Mouse (Mus musculus): ENCODE measurements at regions not wholly inside any gene's neighbourhood (a gene's known extent, or its start where the extent isn't known, plus 50 kb on each side); places are given as distances from the start of the nearest gene placed in this dataset.
A peak's percentile ranks its signal among the peaks of the same experiment; 100 is the strongest.

- H3K4me3 ChIP-seq (replicated peaks; ENCODE audit: low read length): no peak overlapping the region
- WGBS: 19% methylated on average over 3 of the region's 3 CpGs
- ATAC-seq (ENCODE audit: insufficient read depth, low FRiP score): peak; percentile 50; the same call in 1 of the 2 replicates
These were observed 410.2 kb downstream of the Gm9195 start for GRCm38 (mm10) chr14:72081473-72081872.

GRCm38 (mm10) chr14:72064111-72064812 lies 427.4 kb downstream of the Gm9195 start:
- H3K4me3 ChIP-seq (replicated peaks; ENCODE audit: low read length): no peak overlapping the region
- no peaks in the 10 kb centered on the region for H3K9me3 ChIP-seq (replicated peaks; ENCODE audit: control insufficient read depth, low read length)
- no peak overlapping the region for H3K4me2 ChIP-seq (ENCODE audit: low read depth, low read length)
- ATAC-seq (ENCODE audit: insufficient read depth, low FRiP score): no peak
- no peaks in the 10 kb centered on the region for H3K27me3 ChIP-seq (ENCODE audit: control insufficient read depth, insufficient read depth, low read length)
- H3K9ac ChIP-seq (ENCODE audit: low read length): no peak overlapping the region
- H3K4me1 ChIP-seq (ENCODE audit: control insufficient read depth, insufficient read depth, low read length): no peaks in the 10 kb centered on the region
- WGBS: 78% methylated on average over 12 of the region's 12 CpGs
- no peak overlapping the region for H3K27ac ChIP-seq (ENCODE audit: low read length)
- no peaks in the 10 kb centered on the region for H3K36me3 ChIP-seq (ENCODE audit: control insufficient read depth, insufficient read depth, low read length)

More at GRCm38 (mm10) chr14:72081473-72081872, 410.2 kb downstream of the Gm9195 start:
- Histone ChIP-seq H3K4me2 (ENCODE audit: low read depth, low read length) (no peak overlapping the region), H3K36me3 (ENCODE audit: control insufficient read depth, insufficient read depth, low read length) (no peaks in the 10 kb centered on the region), H3K4me1 (ENCODE audit: control insufficient read depth, insufficient read depth, low read length) (no peaks in the 10 kb centered on the region), H3K9ac (ENCODE audit: low read length) (no peak overlapping the region), H3K27me3 (ENCODE audit: control insufficient read depth, insufficient read depth, low read length) (no peaks in the 10 kb centered on the region), H3K27ac (ENCODE audit: low read length) (no peak overlapping the region), H3K9me3 (replicated peaks; ENCODE audit: control insufficient read depth, low read length) (no peaks in the 10 kb centered on the region)

GRCm38 (mm10) chr14:72042881-72043236 lies 448.8 kb downstream of the Gm9195 start:
- ATAC-seq (ENCODE audit: insufficient read depth, low FRiP score): no peak
- 28% methylated on average over 2 of the region's 2 CpGs for WGBS
- Histone ChIP-seq H3K36me3 (ENCODE audit: control insufficient read depth, insufficient read depth, low read length) (no peaks in the 10 kb centered on the region), H3K4me2 (ENCODE audit: low read depth, low read length) (no peak overlapping the region), H3K27ac (ENCODE audit: low read length) (no peak overlapping the region), H3K27me3 (ENCODE audit: control insufficient read depth, insufficient read depth, low read length) (no peaks in the 10 kb centered on the region), H3K4me1 (ENCODE audit: control insufficient read depth, insufficient read depth, low read length) (no peaks in the 10 kb centered on the region), H3K9ac (ENCODE audit: low read length) (no peak overlapping the region), H3K9me3 (replicated peaks; ENCODE audit: control insufficient read depth, low read length) (no peaks in the 10 kb centered on the region), H3K4me3 (replicated peaks; ENCODE audit: low read length) (no peak overlapping the region)

- H3K4me1 ChIP-seq (ENCODE audit: control insufficient read depth, insufficient read depth, low read length): no peaks in the 10 kb centered on the region
- no peak for ATAC-seq (ENCODE audit: insufficient read depth, low FRiP score)
- WGBS: 69% methylated on average over 3 of the region's 3 CpGs
- no peak overlapping the region for H3K9ac ChIP-seq (ENCODE audit: low read length)
- H3K9me3 ChIP-seq (replicated peaks; ENCODE audit: control insufficient read depth, low read length): no peaks in the 10 kb centered on the region
- H3K4me2 ChIP-seq (ENCODE audit: low read depth, low read length): no peak overlapping the region
- no peak overlapping the region for H3K4me3 ChIP-seq (replicated peaks; ENCODE audit: low read length)
- no peak overlapping the region for H3K27ac ChIP-seq (ENCODE audit: low read length)
- H3K27me3 ChIP-seq (ENCODE audit: control insufficient read depth, insufficient read depth, low read length): no peaks in the 10 kb centered on the region
- no peaks in the 10 kb centered on the region for H3K36me3 ChIP-seq (ENCODE audit: control insufficient read depth, insufficient read depth, low read length)
These were observed 449.3 kb downstream of the Gm9195 start for GRCm38 (mm10) chr14:72042112-72042880.

GRCm38 (mm10) chr14:72030396-72030795 lies 461.2 kb downstream of the Gm9195 start:
- Histone ChIP-seq H3K36me3 (ENCODE audit: control insufficient read depth, insufficient read depth, low read length) (no peaks in the 10 kb centered on the region), H3K4me3 (replicated peaks; ENCODE audit: low read length) (no peak overlapping the region), H3K4me1 (ENCODE audit: control insufficient read depth, insufficient read depth, low read length) (no peaks in the 10 kb centered on the region), H3K27ac (ENCODE audit: low read length) (no peak overlapping the region), H3K9me3 (replicated peaks; ENCODE audit: control insufficient read depth, low read length) (no peaks in the 10 kb centered on the region), H3K27me3 (ENCODE audit: control insufficient read depth, insufficient read depth, low read length) (no peaks in the 10 kb centered on the region), H3K4me2 (ENCODE audit: low read depth, low read length) (no peak overlapping the region), H3K9ac (ENCODE audit: low read length) (no peak overlapping the region)
- no peak for ATAC-seq (ENCODE audit: insufficient read depth, low FRiP score)
- 36% methylated on average over 3 of the region's 3 CpGs for WGBS

- 42% methylated on average over 8 of the region's 8 CpGs for WGBS
- ATAC-seq (ENCODE audit: insufficient read depth, low FRiP score): 0 out of 2 replicates have a peak, but pooled peaks have one; percentile 44
These were observed 464.1 kb downstream of the Gm9195 start for GRCm38 (mm10) chr14:72027362-72028020.

GRCm38 (mm10) chr14:72004371-72004770 lies 487.3 kb downstream of the Gm9195 start:
- no peaks in the 10 kb centered on the region for H3K9me3 ChIP-seq (replicated peaks; ENCODE audit: control insufficient read depth, low read length)
- H3K4me2 ChIP-seq (ENCODE audit: low read depth, low read length): no peak overlapping the region
- H3K27ac ChIP-seq (ENCODE audit: low read length): no peak overlapping the region
- no peak for ATAC-seq (ENCODE audit: insufficient read depth, low FRiP score)
- no peak overlapping the region for H3K4me3 ChIP-seq (replicated peaks; ENCODE audit: low read length)
- WGBS: 63% methylated on average over 2 of the region's 2 CpGs
- no peak overlapping the region for H3K9ac ChIP-seq (ENCODE audit: low read length)
- 0 out of 2 replicates have a peak, but pooled peaks cover 4% of the 10 kb centered on the region for H3K4me1 ChIP-seq (ENCODE audit: control insufficient read depth, insufficient read depth, low read length)
- H3K27me3 ChIP-seq (ENCODE audit: control insufficient read depth, insufficient read depth, low read length): no peaks in the 10 kb centered on the region
- H3K36me3 ChIP-seq (ENCODE audit: control insufficient read depth, insufficient read depth, low read length): no peaks in the 10 kb centered on the region

More at GRCm38 (mm10) chr14:72027362-72028020, 464.1 kb downstream of the Gm9195 start:
- no peak overlapping the region for H3K9ac ChIP-seq (ENCODE audit: low read length)
- no peak overlapping the region for H3K4me3 ChIP-seq (replicated peaks; ENCODE audit: low read length)
- H3K9me3 ChIP-seq (replicated peaks; ENCODE audit: control insufficient read depth, low read length): no peaks in the 10 kb centered on the region
- no peak overlapping the region for H3K4me2 ChIP-seq (ENCODE audit: low read depth, low read length)
- H3K36me3 ChIP-seq (ENCODE audit: control insufficient read depth, insufficient read depth, low read length): no peaks in the 10 kb centered on the region
- H3K27ac ChIP-seq (ENCODE audit: low read length): no peak overlapping the region
- no peaks in the 10 kb centered on the region for H3K27me3 ChIP-seq (ENCODE audit: control insufficient read depth, insufficient read depth, low read length)
- no peaks in the 10 kb centered on the region for H3K4me1 ChIP-seq (ENCODE audit: control insufficient read depth, insufficient read depth, low read length)

- no peak overlapping the region for H3K4me2 ChIP-seq (ENCODE audit: low read depth, low read length)
- no peak overlapping the region for H3K4me3 ChIP-seq (replicated peaks; ENCODE audit: low read length)
- WGBS: 32% methylated on average over 7 of the region's 7 CpGs
- no peaks in the 10 kb centered on the region for H3K36me3 ChIP-seq (ENCODE audit: control insufficient read depth, insufficient read depth, low read length)
- H3K4me1 ChIP-seq (ENCODE audit: control insufficient read depth, insufficient read depth, low read length): 0 out of 2 replicates have a peak, but pooled peaks cover 4% of the 10 kb centered on the region
- no peak overlapping the region for H3K9ac ChIP-seq (ENCODE audit: low read length)
- H3K27ac ChIP-seq (ENCODE audit: low read length): peak overlapping the region; percentile 23; the same call in 1 of the 2 replicates
- H3K9me3 ChIP-seq (replicated peaks; ENCODE audit: control insufficient read depth, low read length): no peaks in the 10 kb centered on the region
- ATAC-seq (ENCODE audit: insufficient read depth, low FRiP score): no peak; the same call in 1 of the 2 replicates
- H3K27me3 ChIP-seq (ENCODE audit: control insufficient read depth, insufficient read depth, low read length): no peaks in the 10 kb centered on the region
These were observed 489.2 kb downstream of the Gm9195 start for GRCm38 (mm10) chr14:72002205-72003138.
